Mouse (Mus musculus) mouse embryonic stem cell (cell line): ENCODE results near the gene Egr2.

ENCODE experiments used
- in situ Hi-C, 2 experiments: fragments of 300-500 bp; cut with MboI; formaldehyde crosslinking; loops; 1 replicate in 1 of 2; 3 replicates in 1 of 2; pipeline ENCODE4 v1.14.3; 2019 to 2020; ENCODE audit warnings: low sequenced_read_pairs in 2 of 2, low pct_unique_long_range_greater_than_20kb in 1 of 2, mixed read lengths in 1 of 2; ENCODE audit not compliant: unreplicated experiment in 1 of 2

Egr2 gene

DNA sequence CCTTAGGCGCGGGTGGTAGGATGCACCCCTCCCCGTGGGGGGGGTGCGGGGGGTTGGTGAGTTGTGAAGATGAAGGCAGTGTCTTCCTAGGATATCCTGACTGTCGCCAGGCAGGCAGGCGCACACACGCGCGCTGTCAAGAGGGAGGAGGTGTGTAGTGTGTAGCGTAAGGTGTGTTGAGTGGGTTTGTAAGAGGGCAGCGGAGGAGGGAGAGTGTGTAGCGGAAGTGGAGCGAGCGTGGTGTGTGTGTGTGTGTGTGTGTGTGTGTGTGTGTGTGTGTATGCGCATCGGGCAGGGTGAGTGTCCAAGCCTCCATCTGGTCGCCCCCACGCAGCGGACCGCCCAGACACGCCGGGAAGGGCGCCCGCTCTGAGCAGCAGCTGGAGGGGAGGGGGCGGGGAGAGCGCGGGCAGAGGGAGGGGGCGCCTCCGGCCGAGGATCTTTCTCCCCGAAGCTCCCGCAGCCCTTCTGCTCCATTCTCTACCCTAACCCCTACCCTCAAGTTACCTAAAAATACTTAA, 1.4 kb downstream of the Egr2 start:
- in situ Hi-C loops = loop anchor here in 1 of 2 experiments (10.0 kb wide), 1 partner anchor 188 kb away; no protein-coding TSS in a partner anchor

DNA sequence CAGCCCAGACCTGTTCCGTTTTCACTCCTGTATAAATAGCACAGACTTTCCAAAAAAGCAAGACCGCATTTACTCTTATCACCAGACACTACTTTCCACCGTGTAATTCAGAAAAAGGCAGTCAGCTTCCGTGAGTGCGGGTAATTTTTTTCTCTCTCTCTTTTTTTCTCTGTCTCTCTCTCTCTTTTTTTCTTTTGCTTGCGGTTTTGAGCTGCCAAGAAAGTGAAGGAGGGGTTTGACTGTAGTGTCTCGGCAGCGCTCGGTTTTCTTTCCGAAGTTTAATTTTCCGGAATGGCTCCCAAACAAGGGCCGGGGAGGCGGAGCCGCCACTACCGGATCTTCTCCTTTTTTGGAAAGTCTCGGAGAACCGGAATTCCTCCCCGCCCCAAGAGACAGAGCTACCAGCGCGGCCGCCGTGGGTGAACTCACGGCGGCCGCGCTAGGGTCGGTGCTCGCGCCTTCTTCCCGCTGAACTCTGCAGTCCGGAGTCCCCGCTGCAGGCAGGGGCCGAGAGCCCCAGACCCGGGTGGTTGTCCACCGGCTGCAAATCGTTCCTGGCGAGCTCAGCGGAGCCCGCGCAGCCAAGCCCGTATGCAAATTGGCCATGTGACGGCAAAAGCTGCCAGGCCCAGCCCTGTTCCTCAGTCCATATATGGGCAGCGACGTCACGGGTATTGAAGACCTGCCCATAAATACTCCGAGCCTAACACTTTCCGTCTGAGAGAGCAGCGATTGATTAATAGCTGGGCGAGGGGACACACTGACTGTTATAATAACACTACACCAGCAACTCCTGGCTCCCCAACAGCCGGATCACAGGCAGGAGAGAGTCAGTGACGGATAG, 2.1 kb downstream of the Egr2 start:
- in situ Hi-C loops = loop anchor here in 1 of 2 experiments (10.0 kb wide), 1 partner anchor 187 kb away; no protein-coding TSS in a partner anchor

DNA sequence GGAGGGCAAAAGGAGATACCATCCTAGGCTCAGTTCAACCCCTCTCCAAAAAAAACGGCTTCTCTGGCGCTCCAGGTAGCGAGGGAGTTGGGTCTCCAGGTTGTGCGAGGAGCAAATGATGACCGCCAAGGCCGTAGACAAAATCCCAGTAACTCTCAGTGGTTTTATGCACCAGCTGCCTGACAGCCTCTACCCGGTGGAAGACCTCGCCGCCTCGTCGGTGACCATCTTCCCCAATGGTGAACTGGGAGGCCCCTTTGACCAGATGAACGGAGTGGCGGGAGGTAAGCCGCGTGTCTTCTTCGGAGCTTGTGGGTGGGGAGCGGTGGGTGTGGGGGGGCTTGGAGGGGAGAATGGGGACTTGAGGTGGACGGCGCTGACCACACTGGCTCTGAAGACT, 2.8 kb downstream of the Egr2 start:
- in situ Hi-C loops = loop anchor here in 1 of 2 experiments (10.0 kb wide), 1 partner anchor 187 kb away; no protein-coding TSS in a partner anchor

DNA sequence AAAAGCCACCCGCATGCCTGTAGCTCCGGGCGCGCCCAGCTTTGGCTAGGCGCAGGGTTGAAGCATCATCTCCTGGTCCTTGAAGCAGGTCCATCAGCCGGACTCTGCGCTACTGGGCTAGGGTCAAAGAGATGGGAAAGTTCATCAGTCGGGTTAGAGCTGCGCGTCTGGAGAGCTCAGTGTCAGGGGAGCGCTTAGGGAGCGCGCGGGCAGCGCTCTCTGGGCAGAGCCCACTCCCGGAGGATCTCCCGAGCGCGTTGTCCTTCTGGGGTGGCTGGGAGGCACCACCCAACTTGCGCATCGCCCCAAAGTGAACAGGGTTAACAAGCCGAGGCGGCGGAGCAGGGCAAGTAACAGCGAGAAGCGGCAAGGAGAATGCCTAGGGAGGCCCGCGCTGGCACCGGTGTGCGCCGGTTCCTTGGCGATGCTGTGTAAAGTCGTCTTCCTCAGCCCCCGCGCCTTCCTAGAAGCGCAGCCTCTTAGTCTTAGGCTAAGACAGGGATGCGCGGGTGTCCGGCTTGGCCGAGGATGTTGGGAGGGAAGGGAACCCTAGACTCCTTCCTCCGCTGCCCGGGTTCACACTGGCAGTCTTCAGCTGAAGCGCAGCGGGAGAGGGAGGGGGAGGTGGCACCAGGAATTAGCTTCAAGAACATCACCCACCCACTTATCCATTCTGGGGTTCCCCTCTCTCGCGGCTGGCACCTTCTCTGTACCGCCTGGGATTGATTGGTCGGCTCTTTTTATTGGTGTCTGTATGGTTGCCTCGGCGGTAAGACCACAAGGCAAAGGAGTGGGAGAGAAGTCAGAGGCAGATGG, 3.5 kb downstream of the Egr2 start:
- in situ Hi-C loops = loop anchor here in 1 of 2 experiments (10.0 kb wide), 1 partner anchor 186 kb away; no protein-coding TSS in a partner anchor

DNA sequence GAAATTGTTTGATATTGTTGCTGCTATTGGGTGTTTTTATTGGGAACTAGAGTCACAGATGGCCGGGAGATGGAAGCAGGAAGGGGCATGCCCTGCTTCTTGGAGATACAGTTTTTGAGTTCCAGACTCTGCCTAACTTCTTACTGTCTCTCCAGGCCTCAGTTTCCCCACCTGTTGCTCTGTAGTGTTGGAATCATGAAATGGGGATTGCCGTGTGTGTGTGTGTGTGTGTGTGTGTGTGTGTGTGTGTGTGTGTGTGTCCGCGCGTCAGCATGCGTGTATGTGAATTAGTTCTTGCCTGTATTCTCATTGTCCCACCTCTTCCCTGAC, 4.1 kb downstream of the Egr2 start:
- in situ Hi-C loops = loop anchor here in 1 of 2 experiments (10.0 kb wide), 1 partner anchor 185 kb away; no protein-coding TSS in a partner anchor

DNA sequence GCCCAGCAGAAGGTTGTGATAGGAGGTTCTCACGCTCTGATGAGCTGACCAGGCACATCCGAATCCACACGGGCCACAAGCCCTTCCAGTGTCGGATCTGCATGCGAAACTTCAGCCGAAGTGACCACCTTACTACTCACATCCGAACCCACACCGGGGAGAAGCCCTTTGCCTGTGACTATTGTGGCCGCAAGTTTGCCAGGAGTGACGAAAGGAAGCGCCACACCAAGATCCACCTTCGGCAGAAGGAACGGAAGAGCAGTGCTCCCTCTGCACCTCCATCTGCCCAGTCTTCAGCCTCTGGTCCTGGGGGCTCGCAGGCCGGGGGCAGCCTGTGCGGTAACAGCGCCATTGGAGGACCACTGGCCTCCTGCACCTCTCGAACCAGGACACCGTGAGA, 5.3 kb downstream of the Egr2 start:
- in situ Hi-C loops = no loop called here

DNA sequence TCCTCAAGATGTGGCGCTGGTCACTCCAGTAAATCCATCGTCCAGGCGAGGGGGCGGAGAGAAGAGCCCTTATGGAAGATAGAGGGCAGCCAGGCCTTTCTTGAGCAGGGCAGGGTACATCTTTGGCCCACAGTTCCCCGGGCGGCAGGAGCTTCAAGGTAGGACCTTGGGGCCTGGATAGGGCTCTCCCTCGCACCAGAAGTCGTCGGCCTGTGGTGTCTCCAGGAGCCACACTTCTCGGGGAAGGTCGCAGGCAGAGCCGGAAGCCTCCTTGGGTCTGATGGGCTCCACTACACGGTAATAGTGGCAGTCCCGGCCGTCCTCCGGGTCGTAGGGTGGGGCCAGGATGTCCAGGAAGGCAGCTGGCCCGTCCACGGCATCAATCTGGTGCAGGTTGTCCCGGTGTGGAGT, 12.6 kb downstream of the Egr2 start:
- in situ Hi-C loops = no loop called here

DNA sequence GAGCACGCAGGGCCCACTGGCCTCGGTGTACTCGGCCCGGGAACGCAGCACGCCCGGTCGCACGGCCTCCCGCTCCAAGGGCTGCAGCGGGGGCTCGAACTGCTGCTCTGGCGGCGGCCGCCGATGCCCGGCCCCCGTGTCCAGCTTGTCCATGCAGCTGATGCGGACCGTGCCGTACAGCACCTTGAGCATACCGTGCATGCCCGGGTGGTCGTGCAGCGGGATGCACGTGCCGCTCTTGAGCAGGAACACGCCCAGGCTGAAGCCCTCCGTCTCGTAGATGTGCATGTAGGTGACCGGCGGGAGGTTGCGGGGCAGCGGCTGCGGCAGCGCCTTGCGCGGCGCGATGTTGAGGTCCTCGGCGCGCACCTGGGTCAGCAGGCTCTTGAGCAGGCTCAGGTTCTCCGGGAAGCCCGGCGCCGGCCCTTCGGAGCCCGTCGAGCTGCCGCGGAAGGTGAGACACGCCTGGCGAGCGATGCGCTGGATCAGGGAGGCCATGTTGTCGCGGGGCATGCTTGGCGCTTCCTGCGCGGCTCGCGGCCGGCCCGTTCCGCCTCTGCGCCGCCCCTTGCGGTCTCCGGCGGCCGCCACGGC, 13.1 kb downstream of the Egr2 start:
- in situ Hi-C loops = no loop called here

DNA sequence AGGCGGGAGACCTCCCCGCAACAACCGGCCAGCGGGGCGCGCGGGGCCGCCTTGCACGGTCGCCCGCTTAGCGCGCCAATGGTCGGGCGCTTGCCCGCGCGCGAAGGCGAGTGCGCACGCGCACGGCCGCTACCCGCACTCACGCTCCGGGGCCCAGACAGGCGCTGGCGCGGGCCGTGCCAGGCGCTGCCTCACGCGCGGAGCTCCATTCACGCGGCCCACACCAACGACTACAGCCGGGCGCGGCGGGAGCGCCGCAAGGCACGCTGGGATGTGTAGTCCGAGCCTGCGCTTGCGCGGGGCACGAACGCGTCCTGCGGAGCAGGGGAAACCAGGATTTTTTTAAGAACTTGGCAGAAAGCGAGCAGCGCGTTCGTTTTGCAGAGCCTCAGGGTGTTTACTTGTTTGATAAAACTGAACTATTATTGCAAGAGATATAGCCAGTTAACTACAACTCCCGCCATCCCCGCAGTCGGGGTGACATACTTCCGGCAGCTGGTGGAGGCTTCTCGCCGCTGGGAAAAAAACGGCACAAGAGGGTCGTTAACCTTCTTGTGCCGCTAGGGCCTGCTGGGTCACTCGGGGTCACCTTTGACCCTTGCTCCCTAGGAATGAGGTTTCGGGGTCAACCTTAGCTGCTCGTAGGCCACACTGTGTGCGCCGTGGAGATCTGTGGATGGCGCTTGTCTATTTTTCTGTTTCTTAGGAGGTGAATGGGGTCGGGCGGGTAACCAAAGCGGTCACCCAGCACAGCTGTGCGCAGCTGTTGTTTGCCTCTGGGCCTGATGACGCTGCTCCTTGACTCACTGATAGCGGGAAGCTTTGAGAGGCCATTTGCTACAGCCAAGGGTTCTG, 13.8 kb downstream of the Egr2 start, which contains the start of gene Ado:
Ado (minus strand) TSS at position 79 of the 855 bp plus-strand sequence.
- in situ Hi-C loops = no loop called here

DNA sequence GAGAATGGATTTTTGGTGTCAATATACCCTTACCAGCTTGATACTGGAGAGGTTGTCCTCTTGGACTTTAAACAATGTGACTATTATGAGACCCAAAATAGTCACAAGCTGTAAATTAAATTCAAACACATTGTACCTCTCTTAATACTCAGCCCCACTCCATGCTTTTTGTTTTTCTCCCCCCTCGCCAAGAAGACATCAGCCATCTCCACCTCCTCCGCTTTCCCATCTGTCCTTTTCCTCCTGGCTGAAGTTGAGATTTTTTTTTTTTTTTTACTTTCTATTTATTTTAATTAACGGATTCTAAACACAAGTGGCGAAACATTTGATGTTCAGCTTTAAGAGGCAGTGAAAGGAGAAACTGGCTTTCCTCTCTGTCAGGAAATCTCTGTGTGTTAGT, 22.8 kb downstream of the Egr2 start:
- in situ Hi-C loops = no loop called here

DNA sequence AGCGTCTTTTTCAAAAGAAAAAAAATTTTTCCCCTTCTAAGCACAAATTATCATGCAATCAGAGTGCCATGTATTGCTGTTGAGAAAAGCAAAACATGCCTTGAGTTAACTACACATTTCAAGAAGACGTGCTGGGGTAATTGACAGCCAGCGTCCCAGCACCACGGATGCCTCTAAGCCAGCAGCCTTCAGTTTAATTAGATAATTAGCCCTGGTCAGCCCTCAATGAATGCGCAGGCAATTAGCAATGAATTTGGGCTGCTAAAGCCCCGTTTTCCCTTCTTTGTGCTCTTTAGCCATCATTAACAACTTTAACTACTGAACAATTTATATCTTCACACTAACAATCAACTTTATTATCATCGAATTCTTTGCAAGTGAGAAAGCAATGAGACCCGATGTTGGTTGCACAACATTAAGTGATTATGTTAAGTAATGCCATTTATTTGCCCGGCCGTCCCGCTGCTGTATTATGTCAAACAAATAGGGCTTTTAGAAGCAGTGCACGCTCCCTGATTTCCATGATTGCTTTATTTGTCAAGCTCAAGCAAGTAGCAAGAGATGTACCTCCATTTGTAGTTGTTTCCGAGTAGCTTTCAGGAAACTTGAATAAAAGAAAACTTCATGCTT, 24.6 kb downstream of the Egr2 start:
- in situ Hi-C loops = no loop called here

DNA sequence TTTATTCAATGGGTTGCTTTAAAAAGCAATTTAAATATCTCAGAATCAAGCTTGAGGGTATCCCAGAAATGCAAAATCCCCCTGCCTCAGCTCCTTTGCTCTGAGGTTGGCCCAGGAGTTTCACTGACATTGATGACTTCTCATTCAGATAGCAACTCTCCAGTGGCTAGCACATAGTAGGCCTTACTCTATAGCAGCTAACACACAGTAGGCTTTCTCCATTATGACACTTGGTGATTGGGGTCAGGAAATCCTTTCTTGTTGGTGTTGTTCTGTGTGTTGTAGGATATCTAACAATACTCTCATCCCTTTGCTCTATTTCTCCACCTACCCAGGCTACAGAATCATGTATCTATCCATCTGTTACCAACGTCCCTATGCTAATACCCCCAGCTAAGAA, 25.9 kb downstream of the Egr2 start:
- in situ Hi-C loops = no loop called here

DNA sequence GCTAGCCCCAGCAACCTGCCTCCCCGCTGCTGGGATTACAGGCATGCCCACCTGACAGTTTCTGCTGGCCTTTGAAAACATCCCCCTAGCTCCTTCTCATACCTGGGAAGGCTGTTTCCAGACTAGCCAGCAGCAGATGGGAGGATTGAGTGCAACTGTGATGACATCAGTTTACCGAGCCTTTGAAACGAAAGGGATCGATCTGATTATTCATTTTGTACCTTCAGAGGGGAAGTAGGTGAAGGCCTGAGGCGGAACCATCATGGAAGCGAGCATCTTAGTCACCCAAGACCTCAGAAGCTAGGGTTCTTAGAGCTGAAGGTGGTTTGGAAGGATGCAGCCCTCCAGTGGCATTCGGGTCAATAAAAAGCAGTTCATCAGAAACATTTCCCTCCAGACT, 29.2 kb downstream of the Egr2 start:
- in situ Hi-C loops = no loop called here

DNA sequence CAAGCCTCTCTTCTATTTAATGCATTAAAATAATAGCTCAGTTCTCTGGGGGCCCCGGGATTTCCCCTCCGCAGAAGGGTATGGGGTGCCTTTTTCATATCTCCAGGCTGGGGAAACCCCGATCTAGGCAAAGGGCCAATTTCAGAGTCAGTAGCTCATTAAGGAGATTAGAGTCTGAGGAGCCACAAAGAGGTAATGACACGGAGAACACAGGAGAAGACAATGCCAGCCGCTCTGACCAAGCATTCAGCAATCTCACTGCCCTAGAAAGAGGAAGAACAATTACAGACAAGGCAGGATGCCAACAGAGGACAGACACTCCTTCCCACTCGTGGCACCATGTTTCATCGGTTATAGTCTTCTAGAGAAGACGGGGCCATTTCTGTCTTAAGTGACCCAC, 30.8 kb downstream of the Egr2 start:
- in situ Hi-C loops = no loop called here

DNA sequence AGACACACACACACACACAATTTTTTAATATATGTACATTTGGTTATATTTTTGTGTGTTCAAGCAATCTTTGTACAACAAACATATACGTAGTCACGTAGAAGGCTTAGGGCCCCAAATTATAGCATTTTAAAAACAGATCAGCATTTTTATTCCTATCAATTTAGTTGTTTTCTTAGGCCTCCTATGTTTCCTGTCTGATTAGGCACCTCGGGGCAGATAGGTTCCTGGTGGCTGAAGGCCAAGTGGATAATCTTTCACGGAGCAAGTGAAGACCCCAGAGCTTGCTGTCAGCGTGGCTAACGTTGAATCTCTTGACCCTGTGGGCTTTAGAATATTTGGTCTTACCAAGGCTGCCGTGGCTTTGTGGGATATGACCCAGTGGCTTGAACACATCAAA, 34.3 kb downstream of the Egr2 start:
- in situ Hi-C loops = no loop called here

DNA sequence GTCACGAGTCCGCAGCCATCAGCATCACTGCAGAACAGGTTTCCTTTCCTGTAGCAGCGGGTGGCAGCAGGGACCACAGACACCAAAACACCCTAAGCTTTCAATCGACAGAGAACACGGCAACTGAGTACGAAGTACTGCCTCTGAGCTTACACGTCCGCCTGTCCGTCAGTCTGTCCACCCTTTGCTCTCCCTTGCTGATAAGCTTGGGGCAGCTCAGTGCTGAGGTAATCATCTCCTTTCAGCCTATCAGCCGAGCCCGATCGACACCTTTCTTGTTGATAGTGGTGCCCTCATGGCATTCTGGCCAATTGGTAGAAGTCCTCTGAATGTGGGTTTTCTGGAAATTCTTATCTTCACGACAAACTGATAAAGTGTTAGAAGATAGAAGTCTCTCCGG, 36.2 kb downstream of the Egr2 start:
- in situ Hi-C loops = no loop called here

DNA sequence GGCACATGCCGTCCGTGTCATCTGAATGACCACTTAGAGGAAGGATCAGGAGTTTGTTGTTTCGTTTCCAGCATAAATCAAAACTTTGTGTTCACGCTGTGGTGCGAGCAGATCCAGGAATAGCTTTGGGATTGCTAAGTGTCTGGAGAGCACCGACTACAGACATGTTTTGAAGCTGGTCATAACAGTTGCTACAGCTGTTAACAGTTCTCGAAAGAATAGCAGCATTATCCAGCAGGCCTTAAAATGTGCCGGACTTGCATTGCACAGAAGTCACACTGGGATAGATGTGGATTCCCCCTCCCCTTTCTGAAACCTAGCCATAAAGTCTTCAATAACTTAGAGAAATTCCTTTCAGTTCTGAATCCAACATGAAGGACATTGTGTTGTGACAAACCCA, 38.0 kb downstream of the Egr2 start:
- in situ Hi-C loops = no loop called here

DNA sequence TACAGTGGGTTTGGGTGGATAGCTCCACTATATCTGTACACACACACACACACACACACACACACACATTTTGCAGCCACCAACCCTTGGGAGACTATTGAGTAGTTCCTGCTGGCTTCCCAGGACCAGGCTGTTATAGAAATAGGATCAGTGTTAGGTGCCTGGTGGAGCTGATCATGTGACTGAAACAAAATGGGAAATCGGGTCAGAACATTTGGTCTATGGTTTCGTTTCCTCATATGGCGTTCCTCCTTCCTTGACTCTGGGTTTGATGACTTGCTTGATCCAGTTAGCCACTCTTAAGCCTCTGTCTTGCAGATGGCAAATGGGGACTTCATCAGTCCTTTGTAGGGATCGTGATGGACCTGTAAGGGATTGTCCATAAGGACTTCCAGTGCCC, 44.6 kb downstream of the Egr2 start:
- in situ Hi-C loops = no loop called here
